Mouse (Mus musculus) G1E (cell line): ENCODE measurements around the gene Zfp867. TPM values are rescaled to one million over a fixed set of nuclear protein-coding genes. Genes with fewer than 3 reads are reported as not detected.

ENCODE experiments used
- ATAC-seq: 2 replicates; pipeline ENCODE4 v1.8.0; 2016; ENCODE audit warnings: mild to moderate bottlenecking; ENCODE audit not compliant: insufficient number of reproducible peaks, poor library complexity, low FRiP score, severe bottlenecking; ENCODE audit errors: extremely low read depth
- DNase-seq: peaks from one replicate; pipeline ENCODE4 v3.0.0; 2012; ENCODE audit warnings: low spot score
- H3K27me3 ChIP-seq: 2 replicates; pipeline ENCODE4 v1.6.1; 2012; ENCODE audit warnings: mild to moderate bottlenecking, low read length, inconsistent platforms; ENCODE audit not compliant: insufficient read depth
- H3K36me3 ChIP-seq: replicated peaks from 2 replicates; pipeline ENCODE3; 2012; ENCODE audit warnings: mild to moderate bottlenecking, inconsistent platforms
- H3K4me1 ChIP-seq: 2 replicates; pipeline ENCODE4 v1.6.1; 2012; ENCODE audit warnings: low read depth, low read length, inconsistent platforms, mixed read lengths; ENCODE audit not compliant: insufficient read depth
- H3K4me3 ChIP-seq: 2 replicates; pipeline ENCODE4 v1.5.1; 2012; ENCODE audit warnings: low read depth, mild to moderate bottlenecking, inconsistent platforms, low read length, moderate library complexity, mixed read lengths
- H3K9me3 ChIP-seq: replicated peaks from 2 replicates; pipeline ENCODE4 v1.6.1; 2012; ENCODE audit warnings: inconsistent platforms
- CTCF ChIP-seq: IDR thresholded peaks from 2 replicates; pipeline ENCODE4 v1.5.1; 2012; ENCODE audit warnings: low read depth, low read length, inconsistent platforms, mixed read lengths
- GATA1 ChIP-seq: IDR thresholded peaks from 2 replicates; pipeline ENCODE4 v1.6.1; 2012; ENCODE audit warnings: borderline replicate concordance, low read length, inconsistent platforms, mixed read lengths
- GATA2 ChIP-seq: IDR thresholded peaks from 2 replicates; pipeline ENCODE4 v1.6.1; 2012; ENCODE audit warnings: low read depth, low read length, inconsistent platforms, borderline replicate concordance
- POLR2AphosphoS5 ChIP-seq: IDR thresholded peaks from 2 replicates; pipeline ENCODE4 v1.6.1; 2012; ENCODE audit warnings: low read depth, low read length, inconsistent platforms; ENCODE audit not compliant: insufficient replicate concordance
- TAL1 ChIP-seq: conservative IDR thresholded peaks from 2 replicates; pipeline ENCODE4 v1.6.1; 2012; ENCODE audit warnings: low read depth, low read length, inconsistent platforms, mixed read lengths
- polyA plus RNA-seq: library from polyadenylated mRNA; stranded (reverse); fragments of >175 nt; gene quantifications from 2 replicates; pipeline ENCODE4 v1.2.3, GENCODE M21; 2012
- total RNA-seq, 2 experiments: library from RNA; stranded (forward) in 1 of 2; stranded (reverse) in 1 of 2; fragments of 200-1000 nt in 1 of 2; fragments of >200 nt in 1 of 2; fragmentation: Nextera tagmentation in 1 of 2; gene quantifications; 2 replicates each; pipeline ENCODE4 v1.2.3; 2014 to 2017

Zfp867 gene
- total and polyA plus RNA-seq, 3 experiments, result 0.07 to 4.5 (median 4.2) TPM

DNA sequence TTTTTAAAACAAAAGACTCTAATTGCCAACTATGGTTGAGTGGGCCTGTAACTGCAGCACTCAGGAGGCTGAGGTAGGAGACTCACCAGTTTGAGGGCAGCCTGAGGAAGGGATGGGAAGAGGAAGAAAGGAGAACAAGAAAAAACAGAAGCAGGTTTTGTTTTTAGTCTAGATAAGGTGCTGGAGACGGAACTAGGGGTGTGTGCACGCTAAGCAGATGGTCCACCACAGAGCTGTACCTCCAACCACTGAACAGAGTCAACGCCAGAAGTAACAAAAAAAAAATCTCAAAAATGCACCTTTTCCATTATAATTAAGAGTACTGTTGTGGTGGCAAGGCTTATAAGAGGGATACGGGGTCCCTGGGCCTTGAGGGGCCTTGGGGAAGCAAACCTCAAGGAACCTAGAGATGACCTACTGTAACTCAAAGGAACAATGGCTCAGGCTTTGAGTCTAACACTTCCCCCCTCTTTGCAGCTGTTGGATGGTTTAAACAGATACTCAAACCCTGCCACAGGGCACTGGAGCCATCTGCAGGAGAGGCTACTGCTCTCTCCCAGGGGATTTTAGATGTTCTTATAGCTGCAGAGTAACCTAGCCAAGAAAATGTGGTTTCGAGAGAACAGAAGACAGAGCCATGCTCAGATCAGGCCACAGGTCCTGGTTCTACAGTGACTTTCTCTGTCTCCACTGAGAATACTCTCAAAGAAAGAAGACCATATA lies 29.9 kb upstream of the Zfp867 start:
- Histone ChIP-seq H3K4me3 (no peak overlapping the region), H3K36me3 (peaks cover 86% of the 10 kb centered on the region), H3K4me1 (peaks cover 30% of the 10 kb centered on the region), H3K27me3 (no peaks in the 10 kb centered on the region), H3K9me3 (peaks cover 3% of the 10 kb centered on the region)
- TF ChIP-seq TAL1, result no peak
- TF ChIP-seq CTCF, result no peak
- TF ChIP-seq POLR2AphosphoS5, result no peak
- no peak for TF ChIP-seq GATA1
- no peak for TF ChIP-seq GATA2
- ATAC-seq (no peak), DNase-seq (no peak)

DNA sequence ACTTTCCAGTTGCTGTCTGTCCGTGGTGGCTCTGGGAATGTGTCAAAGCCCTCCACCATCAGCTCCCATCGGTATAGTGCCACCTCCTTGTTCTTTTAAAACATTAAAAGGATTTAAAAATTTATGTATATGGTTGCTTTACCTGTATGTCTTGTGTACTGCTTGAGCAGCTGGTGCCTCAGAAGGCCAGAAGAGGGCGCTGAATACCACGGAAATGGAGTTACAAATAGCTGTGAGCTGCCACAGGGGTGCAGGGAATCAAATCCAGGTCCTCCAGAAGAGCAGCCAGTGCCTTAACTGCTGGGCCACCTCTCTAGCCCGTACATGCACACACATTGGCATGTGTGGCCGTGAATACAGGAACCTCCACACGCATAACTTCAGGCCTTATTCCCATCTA lies 25.5 kb upstream of the Zfp867 start:
- H3K36me3 ChIP-seq, result peaks cover 100% of the 10 kb centered on the region
- no peak overlapping the region for H3K4me3 ChIP-seq
- no peak for DNase-seq
- peaks cover 3% of the 10 kb centered on the region for H3K9me3 ChIP-seq
- H3K4me1 ChIP-seq, result peaks cover 6% of the 10 kb centered on the region
- TF ChIP-seq TAL1 (no peak), POLR2AphosphoS5 (no peak), GATA1 (no peak), GATA2 (no peak), CTCF (no peak)
- no peak for ATAC-seq
- no peaks in the 10 kb centered on the region for H3K27me3 ChIP-seq

DNA sequence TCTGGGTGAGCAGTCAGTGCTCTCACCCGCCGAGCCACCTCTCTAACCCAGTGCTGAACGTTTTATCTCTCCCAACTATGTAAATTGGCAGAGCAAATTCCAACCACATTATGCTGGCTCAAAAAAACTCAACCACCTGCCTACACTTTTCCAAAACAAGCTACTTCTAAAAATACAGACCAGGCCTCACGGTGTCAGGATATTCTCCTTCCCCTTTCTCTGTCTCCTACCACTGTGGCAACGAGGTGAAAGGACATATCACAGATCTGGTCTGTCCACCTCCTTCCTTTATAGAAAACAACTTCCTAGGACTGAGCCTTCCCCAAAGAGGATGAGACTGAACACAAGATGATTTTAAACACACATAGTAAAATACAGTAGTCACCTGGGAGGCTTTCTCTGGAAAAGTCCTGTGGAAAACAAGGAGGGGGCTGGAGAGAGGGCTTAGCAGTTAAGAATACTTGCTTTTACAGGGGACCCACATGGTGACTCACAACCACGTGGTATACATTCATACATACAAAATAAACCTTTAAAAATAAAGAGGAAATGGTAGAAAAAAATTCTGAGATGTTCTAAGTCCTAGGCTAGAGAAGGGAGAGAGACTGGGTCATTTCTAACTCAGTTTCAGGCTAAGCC lies 24.5 kb upstream of the Zfp867 start:
- H3K9me3 ChIP-seq, result peaks cover 3% of the 10 kb centered on the region
- H3K36me3 ChIP-seq, result peaks cover 100% of the 10 kb centered on the region
- no peaks in the 10 kb centered on the region for H3K27me3 ChIP-seq
- ATAC-seq (no peak), DNase-seq (no peak)
- no peak overlapping the region for H3K4me3 ChIP-seq
- TF ChIP-seq GATA1 (no peak), POLR2AphosphoS5 (no peak), CTCF (no peak), GATA2 (no peak), TAL1 (no peak)
- H3K4me1 ChIP-seq, result no peaks in the 10 kb centered on the region; the same call in 1 of the 2 replicates

DNA sequence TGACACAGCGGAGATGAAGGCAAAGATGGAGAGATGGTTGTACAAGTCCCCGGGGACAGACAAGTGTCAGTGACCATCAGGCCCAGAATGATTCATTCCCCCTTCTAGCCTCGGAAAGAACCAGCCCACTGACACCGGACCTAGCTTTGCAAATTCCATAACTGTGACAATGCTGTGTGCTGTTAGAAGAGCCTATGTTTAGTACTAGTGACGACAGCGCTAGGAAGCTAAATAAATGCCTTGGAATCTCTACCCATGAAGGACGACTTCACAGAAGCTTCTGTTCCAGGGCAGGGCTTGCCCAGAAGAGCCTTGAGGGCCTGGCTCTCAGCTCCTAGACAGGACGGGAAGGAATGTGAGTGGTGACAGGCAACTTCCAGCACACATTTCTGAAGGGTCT lies 13.9 kb upstream of the Zfp867 start:
- no peak for ATAC-seq
- no peaks in the 10 kb centered on the region for H3K9me3 ChIP-seq
- no peak overlapping the region for H3K4me3 ChIP-seq
- no peak for DNase-seq
- no peak for TF ChIP-seq TAL1
- TF ChIP-seq GATA2, result no peak
- TF ChIP-seq CTCF, result no peak
- TF ChIP-seq POLR2AphosphoS5, result no peak
- TF ChIP-seq GATA1, result no peak
- 0 out of 2 replicates have a peak, but pooled peaks cover 4% of the 10 kb centered on the region for H3K27me3 ChIP-seq
- H3K36me3 ChIP-seq, result peaks cover 67% of the 10 kb centered on the region
- no peaks in the 10 kb centered on the region for H3K4me1 ChIP-seq

DNA sequence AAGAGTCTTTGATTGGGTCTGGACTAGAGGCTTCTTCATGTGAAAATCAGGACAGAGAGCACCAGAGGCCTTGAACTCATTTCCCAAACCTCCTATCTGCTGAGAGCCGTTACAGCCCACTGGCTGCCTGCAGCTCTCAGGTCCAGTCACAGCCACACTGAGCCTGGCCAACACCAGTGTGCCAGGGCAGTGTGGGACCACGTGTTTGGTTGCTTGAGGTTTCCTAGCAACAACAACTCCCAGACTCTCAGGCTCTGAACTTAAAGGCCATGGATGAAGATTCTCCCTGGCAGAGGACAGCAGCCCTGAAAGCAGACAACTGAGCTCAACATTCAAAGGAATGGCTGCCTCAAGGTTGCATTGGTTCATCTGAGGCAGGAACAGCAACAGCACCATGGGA lies 13.4 kb upstream of the Zfp867 start:
- no peak overlapping the region for H3K4me3 ChIP-seq
- H3K36me3 ChIP-seq, result peaks cover 61% of the 10 kb centered on the region
- DNase-seq, result no peak
- H3K9me3 ChIP-seq, result no peaks in the 10 kb centered on the region
- ATAC-seq, result no peak
- H3K27me3 ChIP-seq, result peaks cover 6% of the 10 kb centered on the region; the same call in 1 of the 2 replicates
- no peak for TF ChIP-seq GATA1
- no peak for TF ChIP-seq TAL1
- TF ChIP-seq GATA2, result no peak
- TF ChIP-seq POLR2AphosphoS5, result no peak
- no peaks in the 10 kb centered on the region for H3K4me1 ChIP-seq

DNA sequence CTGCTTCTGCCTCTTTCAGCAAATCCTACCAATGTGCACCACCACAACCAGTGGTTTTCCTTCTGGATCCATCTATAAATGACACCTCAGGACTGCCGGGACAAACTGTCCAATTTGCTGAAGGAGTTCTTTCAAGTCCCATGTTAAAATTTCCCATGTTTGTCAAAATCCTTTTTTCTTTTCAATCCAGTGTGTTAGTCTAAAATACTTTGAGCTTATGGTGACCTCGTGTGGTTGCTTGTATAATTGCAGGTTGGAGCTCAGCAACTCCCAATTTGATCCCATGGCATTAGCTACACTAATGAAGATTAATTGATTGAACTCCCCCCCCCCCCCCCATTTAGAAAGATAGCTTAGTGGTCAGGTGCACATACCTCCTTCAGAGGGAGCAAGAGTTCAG lies 10.9 kb upstream of the Zfp867 start:
- Histone ChIP-seq H3K4me1 (no peaks in the 10 kb centered on the region), H3K27me3 (peaks cover 14% of the 10 kb centered on the region), H3K4me3 (no peak overlapping the region), H3K36me3 (peaks cover 37% of the 10 kb centered on the region), H3K9me3 (no peaks in the 10 kb centered on the region)
- DNase-seq (no peak), ATAC-seq (no peak)
- TF ChIP-seq TAL1 (no peak), CTCF (0 out of 2 replicates have a peak, but pooled peaks have one; percentile 44)

DNA sequence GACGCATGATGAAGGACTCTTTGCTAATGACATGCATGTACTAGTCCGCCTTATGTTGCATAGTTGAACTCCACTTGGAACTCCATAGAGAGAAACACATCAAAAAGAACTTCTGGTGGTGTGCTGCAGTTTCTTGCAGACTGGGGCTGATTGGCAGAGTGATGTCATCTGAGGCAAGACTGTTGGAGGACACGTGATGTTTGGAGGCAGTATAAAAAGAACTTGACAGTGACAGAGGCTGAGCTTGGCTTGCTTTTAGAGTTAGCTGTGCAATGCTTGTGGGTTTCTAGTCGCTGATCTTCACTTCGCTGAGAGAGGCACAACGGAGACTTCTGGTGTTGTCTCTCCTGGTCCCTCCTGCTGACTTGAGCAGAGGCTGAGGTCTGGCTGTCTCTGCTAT lies 5.0 kb upstream of the Zfp867 start:
- no peaks in the 10 kb centered on the region for H3K36me3 ChIP-seq
- DNase-seq, result no peak
- TF ChIP-seq CTCF (no peak), GATA2 (no peak), GATA1 (no peak), TAL1 (no peak), POLR2AphosphoS5 (no peak)
- no peaks in the 10 kb centered on the region for H3K9me3 ChIP-seq
- no peak for ATAC-seq
- H3K27me3 ChIP-seq, result peaks cover 43% of the 10 kb centered on the region
- H3K4me3 ChIP-seq, result no peak overlapping the region
- H3K4me1 ChIP-seq, result peaks cover 2% of the 10 kb centered on the region; the same call in 1 of the 2 replicates
